Mouse (Mus musculus): ENCODE results near the gene Tmem139. TPM values are rescaled to one million over a fixed set of nuclear protein-coding genes. Genes with fewer than 3 reads are reported as not detected.

Tmem139 gene
- polyA plus RNA-seq, 1 experiment from 2014 or later = 0.07 TPM

- peaks cover 58% of the 10 kb centered on the region for H3K36me3 ChIP-seq (replicated peaks)
Measured at GRCm38 (mm10) chr6:42282865-42283528, 21.2 kb downstream of the Tmem139 start.

DNA sequence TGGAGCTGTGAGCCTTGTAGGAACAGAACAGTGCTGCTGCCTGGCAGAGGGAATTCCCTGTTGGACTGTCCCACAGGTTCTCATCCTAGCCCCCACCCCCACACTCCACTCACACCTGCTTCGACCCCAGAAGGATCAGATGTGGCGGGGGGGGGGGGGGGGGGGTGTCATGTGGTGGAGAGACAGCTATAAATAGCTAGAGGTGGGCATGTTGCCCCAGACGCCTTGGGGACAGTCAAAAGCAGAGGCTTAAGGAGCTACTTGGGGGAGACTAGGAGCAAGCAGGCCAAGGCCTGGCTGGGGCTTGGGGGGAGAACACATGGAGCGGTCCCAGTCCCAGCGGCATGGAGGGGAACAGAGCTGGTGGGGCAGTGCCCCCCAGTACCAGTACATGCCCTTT, 24.7 kb downstream of the Tmem139 start, which contains the start of gene Clcn1:
Clcn1 (plus strand) TSS at position 238 of the 400 bp plus-strand sequence.
- Histone ChIP-seq H3K9ac (no peak within 1 kb of the TSS), H3K27ac (replicated peaks) (no peak within 1 kb of the TSS), H3K4me1 (replicated peaks) (no peaks in the 10 kb centered on the region), H3K4me3 (replicated peaks) (no peak within 1 kb of the TSS), H3K4me2 (no peak within 1 kb of the TSS), H3K36me3 (replicated peaks) (peaks cover 25% of the 10 kb centered on the region), H3K9me3 (replicated peaks) (no peaks in the 10 kb centered on the region), H3K27me3 (no peaks in the 10 kb centered on the region)
- ATAC-seq (ENCODE audit: insufficient read depth) = no peak
- 75% methylated on average over 4 of the region's 5 CpGs for WGBS (ENCODE audit: insufficient replicate concordance)

More at GRCm38 (mm10) chr6:42282865-42283528, 21.2 kb downstream of the Tmem139 start:
- WGBS (ENCODE audit: insufficient replicate concordance) = 58% methylated on average over 5 of the region's 5 CpGs
- Histone ChIP-seq H3K4me2 (no peak overlapping the region), H3K27me3 (no peaks in the 10 kb centered on the region), H3K4me3 (replicated peaks) (no peak overlapping the region), H3K4me1 (replicated peaks) (no peaks in the 10 kb centered on the region), H3K27ac (replicated peaks) (no peak overlapping the region), H3K9me3 (replicated peaks) (no peaks in the 10 kb centered on the region), H3K9ac (no peak overlapping the region)
- ATAC-seq (ENCODE audit: insufficient read depth) = no peak

GRCm38 (mm10) chr6:42287562-42287961, 25.8 kb downstream of the Tmem139 start:
- Histone ChIP-seq H3K9me3 (replicated peaks) (no peaks in the 10 kb centered on the region), H3K4me3 (replicated peaks) (no peak overlapping the region), H3K4me2 (no peak overlapping the region), H3K27me3 (no peaks in the 10 kb centered on the region), H3K27ac (replicated peaks) (no peak overlapping the region), H3K4me1 (replicated peaks) (no peaks in the 10 kb centered on the region), H3K36me3 (replicated peaks) (peaks cover 14% of the 10 kb centered on the region), H3K9ac (no peak overlapping the region)
- no peak for ATAC-seq (ENCODE audit: insufficient read depth)

GRCm38 (mm10) chr6:42293327-42293726, 31.6 kb downstream of the Tmem139 start:
- Histone ChIP-seq H3K36me3 (replicated peaks) (no peaks in the 10 kb centered on the region), H3K9me3 (replicated peaks) (no peaks in the 10 kb centered on the region), H3K27ac (replicated peaks) (no peak overlapping the region), H3K4me2 (no peak overlapping the region), H3K4me1 (replicated peaks) (no peaks in the 10 kb centered on the region), H3K9ac (no peak overlapping the region), H3K4me3 (replicated peaks) (no peak overlapping the region), H3K27me3 (no peaks in the 10 kb centered on the region)
- no peak for ATAC-seq (ENCODE audit: insufficient read depth)
- 55% methylated on average over 6 of the region's 6 CpGs for WGBS (ENCODE audit: insufficient replicate concordance)

- H3K4me3 ChIP-seq (replicated peaks) = no peak overlapping the region
- H3K36me3 ChIP-seq (replicated peaks) = no peaks in the 10 kb centered on the region
- no peaks in the 10 kb centered on the region for H3K9me3 ChIP-seq (replicated peaks)
- no peak overlapping the region for H3K9ac ChIP-seq
- ATAC-seq (ENCODE audit: insufficient read depth) = no peak
- 55% methylated on average over 3 of the region's 3 CpGs for WGBS (ENCODE audit: insufficient replicate concordance)
- no peak overlapping the region for H3K4me2 ChIP-seq
- no peaks in the 10 kb centered on the region for H3K27me3 ChIP-seq
- no peaks in the 10 kb centered on the region for H3K4me1 ChIP-seq (replicated peaks)
- H3K27ac ChIP-seq (replicated peaks) = no peak overlapping the region
Measured at GRCm38 (mm10) chr6:42295549-42296094, 33.9 kb downstream of the Tmem139 start.

DNA sequence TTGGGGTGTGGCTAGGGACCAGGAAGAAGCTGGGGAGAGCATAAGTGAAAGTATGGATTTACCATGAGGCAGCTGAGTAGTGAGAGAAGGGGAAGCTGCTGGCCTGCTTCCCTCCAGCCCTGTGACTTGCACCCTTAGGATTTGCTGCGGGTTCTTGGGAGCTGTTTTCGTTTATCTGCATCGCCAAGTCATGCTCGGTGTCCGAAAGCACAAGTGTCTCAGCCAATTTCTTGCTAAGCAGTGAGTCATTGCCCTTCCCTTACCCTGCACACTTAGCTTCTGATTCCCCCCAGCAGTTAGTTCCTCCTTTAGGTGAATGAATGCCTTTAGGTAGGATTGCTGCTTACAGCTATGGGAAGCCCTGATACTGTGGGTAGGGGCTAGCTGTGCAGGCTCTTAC, 37.6 kb downstream of the Tmem139 start:
- 22% methylated on average over 5 of the region's 5 CpGs for WGBS (ENCODE audit: insufficient replicate concordance)
- Histone ChIP-seq H3K4me2 (no peak overlapping the region), H3K4me3 (replicated peaks) (no peak overlapping the region), H3K4me1 (replicated peaks) (no peaks in the 10 kb centered on the region), H3K36me3 (replicated peaks) (no peaks in the 10 kb centered on the region), H3K27me3 (no peaks in the 10 kb centered on the region), H3K9ac (no peak overlapping the region), H3K9me3 (replicated peaks) (no peaks in the 10 kb centered on the region), H3K27ac (replicated peaks) (no peak overlapping the region)
- ATAC-seq (ENCODE audit: insufficient read depth) = no peak

GRCm38 (mm10) chr6:42309816-42310378, 48.1 kb downstream of the Tmem139 start:
- H3K36me3 ChIP-seq (replicated peaks) = no peaks in the 10 kb centered on the region
- H3K9ac ChIP-seq = no peak overlapping the region
- H3K27me3 ChIP-seq = no peaks in the 10 kb centered on the region
- no peak overlapping the region for H3K27ac ChIP-seq (replicated peaks)
- 37% methylated on average over 8 of the region's 8 CpGs for WGBS (ENCODE audit: insufficient replicate concordance)
- H3K4me1 ChIP-seq (replicated peaks) = no peaks in the 10 kb centered on the region
- no peak overlapping the region for H3K4me3 ChIP-seq (replicated peaks)
- ATAC-seq (ENCODE audit: insufficient read depth) = no peak
- H3K4me2 ChIP-seq = no peak overlapping the region
- H3K9me3 ChIP-seq (replicated peaks) = no peaks in the 10 kb centered on the region

- H3K27ac ChIP-seq (replicated peaks) = no peak overlapping the region
- no peaks in the 10 kb centered on the region for H3K27me3 ChIP-seq
- no peak overlapping the region for H3K4me2 ChIP-seq
- H3K4me3 ChIP-seq (replicated peaks) = no peak overlapping the region
- no peak for ATAC-seq (ENCODE audit: insufficient read depth)
- H3K9ac ChIP-seq = no peak overlapping the region
- no peaks in the 10 kb centered on the region for H3K9me3 ChIP-seq (replicated peaks)
- no peaks in the 10 kb centered on the region for H3K36me3 ChIP-seq (replicated peaks)
- no peaks in the 10 kb centered on the region for H3K4me1 ChIP-seq (replicated peaks)
- 34% methylated on average over 2 of the region's 2 CpGs for WGBS (ENCODE audit: insufficient replicate concordance)
Measured at GRCm38 (mm10) chr6:42310427-42311053, 48.8 kb downstream of the Tmem139 start.

Other genes starting within 250 kb of the Tmem139 start
- gene Sva, start 223.6 kb upstream of the Tmem139 start, polyA plus RNA-seq (2015; fragmentation: Nextera tagmentation; extraction: Ambion mirVana) = not detected in 2 replicates
- gene Tas2r139, start 121.0 kb upstream of the Tmem139 start, polyA plus RNA-seq (2015; fragmentation: Nextera tagmentation; extraction: Ambion mirVana) = not detected in 2 replicates
- not detected in 2 replicates for gene Tas2r144, start 46.6 kb upstream of the Tmem139 start, polyA plus RNA-seq (2015; fragmentation: Nextera tagmentation; extraction: Ambion mirVana)
- 6.9 and 8.1 TPM in 2 replicates for gene Gstk1, start 16.0 kb upstream of the Tmem139 start, polyA plus RNA-seq (2015; fragmentation: Nextera tagmentation; extraction: Ambion mirVana)
- gene Casp2, start 3.0 kb downstream of the Tmem139 start, polyA plus RNA-seq (2015; fragmentation: Nextera tagmentation; extraction: Ambion mirVana) = 24.6 and 25.0 TPM in 2 replicates
- 0.05 and 0.07 TPM in 2 replicates for gene Clcn1, start 24.7 kb downstream of the Tmem139 start, polyA plus RNA-seq (2015; fragmentation: Nextera tagmentation; extraction: Ambion mirVana)
- not detected in 2 replicates for gene Fam131b, start 62.7 kb downstream of the Tmem139 start, polyA plus RNA-seq (2015; fragmentation: Nextera tagmentation; extraction: Ambion mirVana)
- gene Zyx, start 87.7 kb downstream of the Tmem139 start, polyA plus RNA-seq (2015; fragmentation: Nextera tagmentation; extraction: Ambion mirVana) = 39.7 and 41.9 TPM in 2 replicates
- 6.2 and 6.7 TPM in 2 replicates for gene Epha1, start 111.3 kb downstream of the Tmem139 start, polyA plus RNA-seq (2015; fragmentation: Nextera tagmentation; extraction: Ambion mirVana)
- gene Tas2r143, start 138.3 kb downstream of the Tmem139 start, polyA plus RNA-seq (2015; fragmentation: Nextera tagmentation; extraction: Ambion mirVana) = not detected in 2 replicates
- gene Tas2r135, start 143.5 kb downstream of the Tmem139 start, polyA plus RNA-seq (2015; fragmentation: Nextera tagmentation; extraction: Ambion mirVana) = not detected in 2 replicates
- gene Tas2r126, start 172.6 kb downstream of the Tmem139 start, polyA plus RNA-seq (2015; fragmentation: Nextera tagmentation; extraction: Ambion mirVana) = not detected in 2 replicates
- gene Olfr458, start 203.2 kb downstream of the Tmem139 start, polyA plus RNA-seq (2015; fragmentation: Nextera tagmentation; extraction: Ambion mirVana) = not detected in 2 replicates
- not detected in 2 replicates for gene Olfr457, start 214.4 kb downstream of the Tmem139 start, polyA plus RNA-seq (2015; fragmentation: Nextera tagmentation; extraction: Ambion mirVana)
- not detected in 2 replicates for gene Olfr456, start 225.2 kb downstream of the Tmem139 start, polyA plus RNA-seq (2015; fragmentation: Nextera tagmentation; extraction: Ambion mirVana)